Mouse (Mus musculus): ENCODE measurements around the gene Olfr1222. TPM values are rescaled to one million over a fixed set of nuclear protein-coding genes. Genes with fewer than 3 reads are reported as not detected.
"Not testable (repeated sequence)": the region's sequence is repeated elsewhere in the genome, so short reads cannot be mapped to it uniquely, and the experiment has no call there.

Olfr1222 gene
- polyA plus RNA-seq (2015; fragmentation: Nextera tagmentation; extraction: Ambion mirVana) = not detected in 2 replicates

DNA sequence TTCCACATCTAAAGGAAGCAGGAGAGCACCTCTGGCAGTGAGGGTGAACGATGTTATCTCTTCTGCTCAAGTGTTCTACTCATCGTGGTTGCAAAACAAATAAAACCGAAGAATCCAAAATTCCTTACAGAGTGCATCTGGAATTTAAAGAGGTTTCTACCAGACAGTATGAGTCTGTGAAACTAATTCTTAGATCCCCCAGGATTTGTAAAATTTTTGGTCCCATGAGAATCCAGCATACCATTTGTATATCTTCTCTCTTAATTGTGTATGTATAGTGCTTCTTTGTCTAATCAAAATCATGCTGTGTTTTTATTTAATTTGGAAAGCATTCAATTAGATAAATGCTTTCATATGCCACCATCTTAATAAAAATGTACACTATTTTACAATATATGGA is at the start of gene Olfr1222:
Gene Olfr1222 (minus strand): TSS at position 101 of the 400 bp plus-strand sequence.
- 34% methylated on average over 3 of the region's 3 CpGs for WGBS
- Histone ChIP-seq H3K27ac (ENCODE audit: low read length) (no peak within 1 kb of the TSS), H3K4me2 (replicated peaks; ENCODE audit: low read depth, low read length) (no peak within 1 kb of the TSS), H3K27me3 (replicated peaks; ENCODE audit: insufficient read depth, low read length) (no peaks in the 10 kb centered on the region), H3K9me3 (ENCODE audit: low read length) (no peaks in the 10 kb centered on the region), H3K9ac (replicated peaks; ENCODE audit: low read depth) (no peak within 1 kb of the TSS), H3K36me3 (ENCODE audit: insufficient read depth, low read length) (no peaks in the 10 kb centered on the region), H3K4me3 (ENCODE audit: low read depth, low read length) (no peak within 1 kb of the TSS), H3K4me1 (ENCODE audit: insufficient read depth, low read depth, low read length) (no peaks in the 10 kb centered on the region)
- no peak for DNase-seq (ENCODE audit: low spot score)
- TF ChIP-seq EP300 (IDR thresholded peaks at IDR 0.05) (no peak), CTCF (IDR thresholded peaks at IDR 0.05) (no peak)
- ATAC-seq = no peak

DNA sequence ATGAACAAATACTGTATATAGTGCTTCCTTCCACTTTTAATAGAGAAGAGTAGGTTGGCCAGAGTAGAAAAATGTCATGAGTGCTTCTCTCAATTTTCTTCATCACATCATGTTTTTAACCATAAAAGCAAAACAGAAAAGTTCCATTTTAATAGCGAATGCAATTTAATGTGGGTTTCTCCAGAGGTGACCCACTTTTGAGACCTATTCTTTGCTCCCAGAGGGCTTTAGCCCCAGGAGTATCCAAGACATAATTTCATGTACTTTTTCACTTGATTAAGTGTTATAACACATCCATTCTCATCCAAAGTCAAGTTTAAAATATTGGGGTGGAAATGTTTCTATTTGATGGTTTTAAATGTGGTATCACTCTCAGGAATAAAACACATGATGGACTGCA is 41.7 kb upstream of the Olfr1222 start, which contains the start of gene Olfr1225:
Gene Olfr1225 (minus strand): TSS at position 101 of the 400 bp plus-strand sequence.
- H3K27ac ChIP-seq (ENCODE audit: low read length) = no peak within 1 kb of the TSS
- H3K4me2 ChIP-seq (replicated peaks; ENCODE audit: low read depth, low read length) = no peak within 1 kb of the TSS
- no peaks in the 10 kb centered on the region for H3K27me3 ChIP-seq (replicated peaks; ENCODE audit: insufficient read depth, low read length)
- no peaks in the 10 kb centered on the region for H3K36me3 ChIP-seq (ENCODE audit: insufficient read depth, low read length)
- WGBS = 76% methylated on average over 1 of the region's 1 CpGs
- ATAC-seq = no peak
- DNase-seq (ENCODE audit: low spot score) = no peak
- no peak within 1 kb of the TSS for H3K9ac ChIP-seq (replicated peaks; ENCODE audit: low read depth)
- TF ChIP-seq CTCF (IDR thresholded peaks at IDR 0.05) = no peak
- TF ChIP-seq EP300 (IDR thresholded peaks at IDR 0.05) = no peak
- no peak within 1 kb of the TSS for H3K4me3 ChIP-seq (ENCODE audit: low read depth, low read length)
- H3K9me3 ChIP-seq (ENCODE audit: low read length) = no peaks in the 10 kb centered on the region
- H3K4me1 ChIP-seq (ENCODE audit: insufficient read depth, low read depth, low read length) = no peaks in the 10 kb centered on the region

DNA sequence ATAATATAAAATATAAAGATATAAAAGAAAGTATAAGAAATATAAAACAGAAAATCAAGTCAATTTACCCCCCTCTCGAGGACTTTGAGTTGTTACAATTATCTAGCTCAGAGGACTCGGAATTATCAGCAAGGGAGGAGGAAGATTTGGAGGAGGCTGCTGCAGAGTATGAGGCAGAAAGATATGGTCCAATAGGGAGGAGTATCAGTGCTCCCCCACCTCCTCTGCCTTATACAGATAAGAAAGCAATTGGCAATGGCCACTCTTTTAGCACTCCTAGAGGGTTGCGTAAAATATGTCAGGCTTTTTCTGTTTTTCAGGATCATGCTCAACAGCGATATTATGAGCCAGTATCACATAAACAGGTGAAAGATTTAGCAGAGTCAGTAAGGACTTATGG is 31.9 kb upstream of the Olfr1222 start:
- H3K36me3 ChIP-seq (ENCODE audit: insufficient read depth, low read length); H3K4me2 ChIP-seq (replicated peaks; ENCODE audit: low read depth, low read length); DNase-seq (ENCODE audit: low spot score); ATAC-seq; H3K27ac ChIP-seq (ENCODE audit: low read length); H3K4me1 ChIP-seq (ENCODE audit: insufficient read depth, low read depth, low read length); H3K9me3 ChIP-seq (ENCODE audit: low read length); H3K4me3 ChIP-seq (ENCODE audit: low read depth, low read length); H3K9ac ChIP-seq (replicated peaks; ENCODE audit: low read depth); H3K27me3 ChIP-seq (replicated peaks; ENCODE audit: insufficient read depth, low read length): not testable (repeated sequence)
- 86% methylated on average over 4 of the region's 4 CpGs for WGBS

DNA sequence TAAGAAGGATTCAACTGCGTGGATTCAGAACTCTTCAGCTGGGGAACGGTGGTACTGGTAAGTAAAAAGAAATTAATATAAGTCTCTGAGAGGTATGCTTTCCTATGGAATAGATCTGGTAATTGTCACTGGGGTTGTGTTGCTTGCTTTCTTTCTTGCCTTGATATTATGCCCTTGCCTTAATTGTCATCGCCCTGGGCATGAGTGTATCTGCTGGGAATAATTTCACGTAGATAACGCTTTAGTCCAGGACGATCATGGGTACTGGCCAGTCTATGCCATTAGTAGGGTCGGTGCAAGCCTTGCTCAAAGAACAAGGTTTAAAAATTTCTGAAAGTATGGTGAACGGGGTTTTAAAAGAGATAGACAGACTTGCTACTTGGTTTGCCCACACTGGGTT is 31.1 kb upstream of the Olfr1222 start, which contains the start of gene Olfr1224-ps1:
Gene Olfr1224-ps1 (minus strand): TSS at position 101 of the 400 bp plus-strand sequence.
- not testable (repeated sequence) for ATAC-seq; H3K36me3 ChIP-seq (ENCODE audit: insufficient read depth, low read length)

DNA sequence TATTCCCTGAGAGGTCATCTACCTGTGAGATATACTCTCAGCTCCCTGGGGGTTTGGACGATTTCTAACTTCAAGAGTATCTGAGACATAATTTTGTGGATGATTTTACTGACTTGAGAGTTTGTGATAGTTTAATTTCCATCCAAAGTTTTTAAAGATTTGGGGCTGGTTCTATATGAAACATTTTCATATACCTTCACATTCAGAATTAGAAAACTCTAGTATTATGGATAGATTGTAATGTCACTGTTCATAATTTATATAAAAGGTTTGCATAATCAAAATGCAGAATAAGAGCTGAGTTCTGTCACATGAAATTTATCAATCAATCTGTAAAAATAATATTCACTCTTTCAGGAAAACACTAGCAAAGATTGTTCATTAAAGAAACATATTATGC is 18.6 kb upstream of the Olfr1222 start, which contains the start of gene Olfr1223:
Gene Olfr1223 (minus strand): TSS at position 101 of the 400 bp plus-strand sequence.
- H3K4me3 ChIP-seq (ENCODE audit: low read depth, low read length) = no peak within 1 kb of the TSS
- 50% methylated on average over 1 of the region's 1 CpGs for WGBS
- H3K27me3 ChIP-seq (replicated peaks; ENCODE audit: insufficient read depth, low read length) = no peaks in the 10 kb centered on the region
- TF ChIP-seq CTCF (IDR thresholded peaks at IDR 0.05) = no peak
- TF ChIP-seq EP300 (IDR thresholded peaks at IDR 0.05) = no peak
- H3K4me1 ChIP-seq (ENCODE audit: insufficient read depth, low read depth, low read length) = no peaks in the 10 kb centered on the region
- H3K36me3 ChIP-seq (ENCODE audit: insufficient read depth, low read length) = no peaks in the 10 kb centered on the region
- ATAC-seq (no peak), DNase-seq (ENCODE audit: low spot score) (no peak)
- H3K9ac ChIP-seq (replicated peaks; ENCODE audit: low read depth) = no peak within 1 kb of the TSS
- no peak within 1 kb of the TSS for H3K27ac ChIP-seq (ENCODE audit: low read length)
- H3K9me3 ChIP-seq (ENCODE audit: low read length) = no peaks in the 10 kb centered on the region
- H3K4me2 ChIP-seq (replicated peaks; ENCODE audit: low read depth, low read length) = no peak within 1 kb of the TSS

More for the DNA sequence above, 31.1 kb upstream of the Olfr1222 start, which contains the start of gene Olfr1224-ps1:
- WGBS = 88% methylated on average over 8 of the region's 8 CpGs
- not testable (repeated sequence) for H3K9me3 ChIP-seq (ENCODE audit: low read length); H3K4me1 ChIP-seq (ENCODE audit: insufficient read depth, low read depth, low read length); H3K4me3 ChIP-seq (ENCODE audit: low read depth, low read length); H3K27me3 ChIP-seq (replicated peaks; ENCODE audit: insufficient read depth, low read length); H3K27ac ChIP-seq (ENCODE audit: low read length); H3K9ac ChIP-seq (replicated peaks; ENCODE audit: low read depth); H3K4me2 ChIP-seq (replicated peaks; ENCODE audit: low read depth, low read length); DNase-seq (ENCODE audit: low spot score)

DNA sequence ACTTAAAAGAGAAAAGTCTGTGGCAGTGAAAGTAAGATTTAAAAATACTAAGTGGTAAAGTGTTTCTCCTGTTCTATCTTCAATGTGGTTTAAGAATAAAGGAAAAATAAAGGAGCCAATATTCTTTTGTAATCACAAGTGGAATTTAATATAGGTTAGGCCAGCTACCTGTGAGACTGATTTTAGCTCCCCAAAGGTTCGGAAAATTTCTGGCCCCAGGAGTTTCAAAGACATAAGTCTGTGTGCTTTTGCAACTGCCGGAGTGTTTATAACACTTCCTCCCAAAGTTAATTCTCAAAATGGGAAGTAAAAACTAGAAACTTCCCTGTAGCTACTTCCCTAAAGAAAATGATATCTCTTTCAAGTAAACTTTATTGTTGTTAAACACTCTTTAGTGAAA is 15.7 kb downstream of the Olfr1222 start, which contains the start of gene Olfr1221:
Gene Olfr1221 (minus strand): TSS at position 101 of the 400 bp plus-strand sequence.
- WGBS = 70% methylated on average over 2 of the region's 2 CpGs
- Histone ChIP-seq H3K27me3 (replicated peaks; ENCODE audit: insufficient read depth, low read length) (no peaks in the 10 kb centered on the region), H3K4me2 (replicated peaks; ENCODE audit: low read depth, low read length) (no peak within 1 kb of the TSS), H3K9me3 (ENCODE audit: low read length) (no peaks in the 10 kb centered on the region), H3K36me3 (ENCODE audit: insufficient read depth, low read length) (no peaks in the 10 kb centered on the region), H3K9ac (replicated peaks; ENCODE audit: low read depth) (no peak within 1 kb of the TSS), H3K4me3 (ENCODE audit: low read depth, low read length) (no peak within 1 kb of the TSS), H3K4me1 (ENCODE audit: insufficient read depth, low read depth, low read length) (no peaks in the 10 kb centered on the region), H3K27ac (ENCODE audit: low read length) (no peak within 1 kb of the TSS)
- no peak for DNase-seq (ENCODE audit: low spot score)
- TF ChIP-seq EP300 (IDR thresholded peaks at IDR 0.05) (no peak), CTCF (IDR thresholded peaks at IDR 0.05) (no peak)
- no peak for ATAC-seq

DNA sequence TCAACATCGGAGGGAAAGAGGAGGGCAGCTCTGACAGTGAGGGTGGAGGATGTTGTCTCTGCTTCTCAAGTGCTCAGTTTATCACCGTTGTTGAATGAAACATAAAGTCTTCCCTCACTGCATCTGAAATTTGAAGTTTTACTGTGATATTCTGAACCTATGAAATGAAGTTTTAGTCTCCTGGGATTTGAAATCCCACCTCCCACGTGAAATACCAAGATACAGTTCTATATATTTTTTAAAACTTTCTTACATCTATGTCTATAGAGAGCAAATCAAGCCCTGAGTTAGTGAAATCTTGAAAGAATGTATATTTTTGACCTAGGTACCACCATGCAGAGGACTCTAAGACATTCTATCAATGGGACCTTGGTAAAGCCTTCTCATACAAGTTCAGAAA is 26.1 kb downstream of the Olfr1222 start, which contains the start of gene Olfr1220:
Gene Olfr1220 (minus strand): TSS at position 101 of the 400 bp plus-strand sequence.
- no peak for TF ChIP-seq CTCF (IDR thresholded peaks at IDR 0.05)
- TF ChIP-seq EP300 (IDR thresholded peaks at IDR 0.05) = no peak
- no peak within 1 kb of the TSS for H3K4me2 ChIP-seq (replicated peaks; ENCODE audit: low read depth, low read length)
- WGBS = 65% methylated on average over 3 of the region's 3 CpGs
- H3K27me3 ChIP-seq (replicated peaks; ENCODE audit: insufficient read depth, low read length) = no peaks in the 10 kb centered on the region
- no peak for DNase-seq (ENCODE audit: low spot score)
- H3K27ac ChIP-seq (ENCODE audit: low read length) = no peak within 1 kb of the TSS
- no peaks in the 10 kb centered on the region for H3K36me3 ChIP-seq (ENCODE audit: insufficient read depth, low read length)
- no peak for ATAC-seq
- no peaks in the 10 kb centered on the region for H3K4me1 ChIP-seq (ENCODE audit: insufficient read depth, low read depth, low read length)
- no peak within 1 kb of the TSS for H3K4me3 ChIP-seq (ENCODE audit: low read depth, low read length)
- H3K9me3 ChIP-seq (ENCODE audit: low read length) = no peaks in the 10 kb centered on the region
- H3K9ac ChIP-seq (replicated peaks; ENCODE audit: low read depth) = no peak within 1 kb of the TSS
